Mouse (Mus musculus) hindbrain, embryonic 13.5 days (tissue): ENCODE measurements around the gene Slc9a9. TPM values are rescaled to one million over a fixed set of nuclear protein-coding genes. Genes with fewer than 3 reads are reported as not detected.

Experiments
- ATAC-seq: fragments of 200-750 bp; cut with Nextera tagmentation; 2 replicates; pipeline ENCODE4 v1.8.0; 2017; ENCODE audit warnings: moderate TSS enrichment; ENCODE audit not compliant: low FRiP score
- H3K27ac ChIP-seq: fragments of 300-500 bp; sonication (generic); 2 replicates; pipeline ENCODE4 v1.5.1; 2015; ENCODE audit warnings: inconsistent platforms, mild to moderate bottlenecking, moderate library complexity
- H3K27me3 ChIP-seq: fragments of 300-500 bp; sonication (generic); 2 replicates; pipeline ENCODE4 v1.6.1; 2015; ENCODE audit warnings: mild to moderate bottlenecking, inconsistent platforms
- H3K36me3 ChIP-seq: fragments of 300-500 bp; sonication (generic); 2 replicates; pipeline ENCODE4 v1.6.1; 2015; ENCODE audit warnings: mild to moderate bottlenecking, inconsistent platforms
- H3K4me1 ChIP-seq: fragments of 300-500 bp; sonication (generic); replicated peaks from 2 replicates; pipeline ENCODE4 v1.6.1; 2015; ENCODE audit warnings: inconsistent platforms
- H3K4me2 ChIP-seq: fragments of 300-500 bp; sonication (generic); 2 replicates; pipeline ENCODE4 v1.6.1; 2015; ENCODE audit warnings: inconsistent platforms, mild to moderate bottlenecking, moderate library complexity
- H3K4me3 ChIP-seq: fragments of 300-500 bp; sonication (generic); 2 replicates; pipeline ENCODE4 v1.5.1; 2015; ENCODE audit warnings: mild to moderate bottlenecking, inconsistent platforms
- H3K9ac ChIP-seq: fragments of 300-500 bp; sonication (generic); 2 replicates; pipeline ENCODE4 v1.6.1; 2015; ENCODE audit warnings: mild to moderate bottlenecking, inconsistent platforms
- H3K9me3 ChIP-seq: fragments of 300-500 bp; sonication (generic); 2 replicates; pipeline ENCODE4 v1.6.1; 2016; ENCODE audit warnings: inconsistent platforms
- WGBS: fragments of 180-500 bp; shearing (Covaris S2); methylation state at CpG from one replicate; pipeline ENCODE4 v1.1.7; 2015; 5-methylcytosine and 5-hydroxymethylcytosine counted together
- polyA plus RNA-seq: library from polyadenylated mRNA; unstranded; fragments of >200 nt; fragmentation: Nextera tagmentation; extraction: Ambion mirVana; gene quantifications from 2 replicates; pipeline ENCODE4 v1.2.1, GENCODE M21; 2015

Slc9a9 gene
- polyA plus RNA-seq, 1 experiment from 2014 or later: 6.0 TPM

DNA sequence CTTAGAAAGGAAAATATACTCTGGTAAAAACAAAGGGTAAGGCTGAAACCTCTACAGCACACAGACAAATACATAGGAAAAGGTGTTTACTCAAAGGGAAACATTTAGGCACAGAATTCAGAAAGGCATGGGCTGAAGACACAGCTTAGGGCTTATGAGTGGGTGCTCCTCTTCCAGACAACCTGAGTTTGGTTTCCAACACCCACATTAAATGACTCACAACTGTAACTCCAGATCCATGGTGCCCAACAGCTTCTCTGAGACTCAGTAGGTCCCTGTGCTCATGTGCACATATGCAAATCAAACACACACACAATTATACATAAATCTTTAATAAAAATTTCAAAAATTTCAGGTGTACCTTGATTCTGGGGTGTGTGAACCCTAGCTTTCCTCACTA lies 133.4 kb downstream of the Slc9a9 start:
- H3K4me2 ChIP-seq: no peak overlapping the region

DNA sequence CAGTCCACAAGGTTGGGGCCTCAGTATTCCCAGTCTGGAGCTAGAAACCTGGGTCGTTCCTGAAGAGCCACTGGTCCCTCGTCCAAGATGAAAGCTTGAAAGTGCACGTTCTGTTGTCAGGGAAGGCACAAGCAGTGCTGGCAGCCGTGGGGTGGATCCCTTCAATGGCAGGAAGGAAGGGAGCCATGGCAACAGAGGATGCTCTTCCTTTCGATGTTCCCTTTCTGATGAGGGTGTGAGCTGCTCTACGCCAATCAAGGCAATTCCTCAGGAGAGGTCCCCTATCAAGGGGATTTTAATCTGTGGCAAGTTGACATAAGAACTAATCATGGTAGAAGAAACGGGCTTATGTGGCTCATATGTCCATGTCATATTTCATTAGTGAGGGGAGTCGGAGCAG lies 135.8 kb downstream of the Slc9a9 start:
- WGBS: 63% methylated on average over 8 of the region's 8 CpGs

More for the DNA sequence above, 133.4 kb downstream of the Slc9a9 start:
- no peaks in the 10 kb centered on the region for H3K9me3 ChIP-seq
- no peaks in the 10 kb centered on the region for H3K36me3 ChIP-seq
- no peaks in the 10 kb centered on the region for H3K27me3 ChIP-seq
- ATAC-seq: no peak
- H3K9ac ChIP-seq: no peak overlapping the region
- 0 out of 2 replicates have a peak, but pooled peaks cover 2% of the 10 kb centered on the region for H3K4me1 ChIP-seq
- no peak overlapping the region for H3K4me3 ChIP-seq
- no peak overlapping the region for H3K27ac ChIP-seq

DNA sequence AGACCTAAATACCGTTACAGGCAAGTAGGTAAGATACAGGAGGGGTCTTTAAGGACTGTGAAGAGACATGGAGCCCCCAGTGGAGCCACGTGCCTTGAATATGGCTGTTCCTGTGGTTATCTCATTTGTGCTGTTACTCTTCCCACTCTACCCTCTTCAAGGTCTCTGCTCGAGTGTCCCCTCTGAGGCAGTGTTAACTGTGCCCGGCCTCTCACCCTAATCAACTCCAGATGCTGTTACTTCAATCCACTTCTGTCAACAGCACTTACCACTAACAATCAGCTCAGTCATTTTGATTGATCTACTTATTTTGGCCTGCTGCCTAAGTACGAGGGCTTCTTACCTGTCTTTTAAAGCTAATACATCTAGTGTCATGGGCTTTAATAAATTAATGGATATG lies 145.8 kb downstream of the Slc9a9 start:
- no peaks in the 10 kb centered on the region for H3K36me3 ChIP-seq
- H3K27ac ChIP-seq: no peak overlapping the region
- no peak overlapping the region for H3K9ac ChIP-seq
- H3K4me2 ChIP-seq: no peak overlapping the region
- 69% methylated on average over 5 of the region's 5 CpGs for WGBS
- no peak overlapping the region for H3K4me3 ChIP-seq
- no peaks in the 10 kb centered on the region for H3K27me3 ChIP-seq
- no peak for ATAC-seq
- H3K9me3 ChIP-seq: no peaks in the 10 kb centered on the region
- H3K4me1 ChIP-seq: no peaks in the 10 kb centered on the region

More for the DNA sequence above, 135.8 kb downstream of the Slc9a9 start:
- Histone ChIP-seq H3K9me3 (no peaks in the 10 kb centered on the region), H3K4me3 (no peak overlapping the region), H3K4me2 (no peak overlapping the region), H3K36me3 (no peaks in the 10 kb centered on the region), H3K4me1 (0 out of 2 replicates have a peak, but pooled peaks cover 2% of the 10 kb centered on the region), H3K9ac (no peak overlapping the region), H3K27me3 (no peaks in the 10 kb centered on the region), H3K27ac (no peak overlapping the region)
- ATAC-seq: no peak

DNA sequence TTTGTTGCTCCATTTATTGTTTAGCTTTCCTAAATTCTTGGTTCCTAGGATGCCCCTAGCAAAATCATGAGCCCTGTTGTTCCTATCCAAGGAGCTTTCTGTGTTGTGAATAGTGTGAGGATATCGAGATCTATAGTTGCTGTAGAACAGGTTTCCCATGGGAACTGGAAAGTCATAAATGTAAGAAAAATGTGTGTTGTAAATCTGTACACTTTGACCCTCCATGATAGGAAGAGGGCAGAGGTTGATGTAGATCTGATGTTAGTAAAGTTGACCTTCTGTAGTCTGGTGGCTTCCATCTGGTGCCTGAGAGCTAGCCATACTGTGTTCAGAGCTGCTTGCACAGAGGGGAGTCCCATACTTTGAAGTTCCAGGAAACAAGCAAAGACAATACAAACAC lies 151.6 kb downstream of the Slc9a9 start:
- Histone ChIP-seq H3K9ac (no peak overlapping the region), H3K4me1 (no peaks in the 10 kb centered on the region), H3K36me3 (no peaks in the 10 kb centered on the region), H3K27ac (no peak overlapping the region), H3K4me3 (no peak overlapping the region), H3K9me3 (no peaks in the 10 kb centered on the region), H3K27me3 (no peaks in the 10 kb centered on the region), H3K4me2 (no peak overlapping the region)
- WGBS: 89% methylated on average over 1 of the region's 1 CpGs
- no peak for ATAC-seq

DNA sequence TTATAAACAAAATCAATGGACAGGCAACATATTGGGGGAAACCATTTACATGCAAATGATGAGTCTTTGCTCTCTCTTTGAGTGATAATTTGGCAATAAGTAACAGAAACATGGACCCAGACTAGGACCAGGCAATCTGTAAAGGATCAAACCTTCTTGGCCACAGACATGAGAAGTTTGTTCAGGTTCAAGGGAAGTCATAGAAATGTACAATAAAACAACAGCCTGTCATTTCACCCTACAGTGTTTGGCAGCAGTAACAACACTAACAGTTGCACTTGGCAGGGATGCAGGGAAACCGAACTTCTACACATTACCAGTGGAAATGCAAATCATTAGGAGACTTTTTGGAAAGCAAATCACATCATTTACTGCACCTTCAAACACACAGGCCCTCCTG lies 164.1 kb downstream of the Slc9a9 start:
- Histone ChIP-seq H3K4me2 (no peak overlapping the region), H3K4me1 (peaks cover 4% of the 10 kb centered on the region), H3K27me3 (no peaks in the 10 kb centered on the region), H3K4me3 (no peak overlapping the region), H3K9me3 (no peaks in the 10 kb centered on the region), H3K36me3 (no peaks in the 10 kb centered on the region), H3K9ac (no peak overlapping the region), H3K27ac (no peak overlapping the region)
- ATAC-seq: no peak
- WGBS: 75% methylated on average over 1 of the region's 1 CpGs

DNA sequence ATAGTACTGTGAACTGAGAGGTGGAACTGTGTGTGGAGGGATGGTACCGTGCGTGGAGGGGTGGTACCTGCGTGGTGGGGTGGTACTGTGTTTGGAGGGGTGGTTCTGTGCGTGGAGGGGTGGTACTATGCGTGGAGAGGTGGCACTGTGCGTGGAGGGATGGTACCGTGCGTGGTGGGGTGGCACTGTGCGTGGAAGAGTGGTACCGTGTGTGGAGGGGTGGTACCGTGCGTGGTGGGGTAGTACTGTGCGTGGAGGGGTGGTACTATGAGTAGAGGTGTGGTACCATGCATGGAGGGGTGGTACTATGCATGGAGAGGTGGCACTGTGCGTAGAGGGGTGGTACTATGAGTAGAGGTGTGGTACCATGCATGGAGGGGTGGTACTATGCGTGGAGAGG lies 167.7 kb downstream of the Slc9a9 start:
- H3K4me2 ChIP-seq: no peak overlapping the region
- no peak overlapping the region for H3K9ac ChIP-seq
- no peaks in the 10 kb centered on the region for H3K27me3 ChIP-seq
- H3K27ac ChIP-seq: no peak overlapping the region
- no peak overlapping the region for H3K4me3 ChIP-seq
- 95% methylated on average over 15 of the region's 15 CpGs for WGBS
- H3K36me3 ChIP-seq: no peaks in the 10 kb centered on the region
- peak; percentile 40; the same call in 1 of the 2 replicates for ATAC-seq
- H3K4me1 ChIP-seq: peaks cover 11% of the 10 kb centered on the region
- H3K9me3 ChIP-seq: no peaks in the 10 kb centered on the region

DNA sequence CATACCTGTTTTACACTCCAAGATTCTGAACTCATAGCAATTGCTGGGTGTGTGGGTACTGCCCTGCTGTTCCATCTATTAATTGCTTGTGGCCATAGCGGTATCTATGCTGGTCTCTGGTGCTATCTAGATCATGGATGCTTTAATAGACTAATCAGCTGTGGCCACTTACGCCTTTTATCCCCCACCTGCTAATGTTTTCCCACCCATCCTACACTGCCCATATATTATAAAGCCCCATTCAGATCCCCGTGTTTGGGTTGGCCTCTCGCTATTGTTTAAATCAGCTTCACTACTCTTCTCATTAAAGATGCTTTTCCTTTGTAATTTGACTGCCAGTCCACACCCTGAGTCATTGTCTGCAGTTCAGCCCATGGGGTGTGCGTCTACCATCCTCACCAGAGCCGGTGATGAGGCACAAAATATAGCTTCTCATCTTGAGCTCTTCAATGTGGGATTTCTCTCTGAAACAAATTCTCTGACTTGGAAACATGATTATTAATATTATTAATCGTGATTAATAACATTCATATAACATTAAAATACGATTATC lies 168.8 kb downstream of the Slc9a9 start:
- H3K4me2 ChIP-seq: 0 out of 2 replicates have a peak overlapping the region, but pooled peaks have one; percentile 29
- H3K36me3 ChIP-seq: no peaks in the 10 kb centered on the region
- H3K9ac ChIP-seq: no peak overlapping the region
- H3K27ac ChIP-seq: no peak overlapping the region
- peak; percentile 29; the same call in 1 of the 2 replicates for ATAC-seq
- H3K9me3 ChIP-seq: no peaks in the 10 kb centered on the region
- peaks cover 11% of the 10 kb centered on the region for H3K4me1 ChIP-seq
- H3K4me3 ChIP-seq: no peak overlapping the region
- no peaks in the 10 kb centered on the region for H3K27me3 ChIP-seq
- 44% methylated on average over 8 of the region's 8 CpGs for WGBS

DNA sequence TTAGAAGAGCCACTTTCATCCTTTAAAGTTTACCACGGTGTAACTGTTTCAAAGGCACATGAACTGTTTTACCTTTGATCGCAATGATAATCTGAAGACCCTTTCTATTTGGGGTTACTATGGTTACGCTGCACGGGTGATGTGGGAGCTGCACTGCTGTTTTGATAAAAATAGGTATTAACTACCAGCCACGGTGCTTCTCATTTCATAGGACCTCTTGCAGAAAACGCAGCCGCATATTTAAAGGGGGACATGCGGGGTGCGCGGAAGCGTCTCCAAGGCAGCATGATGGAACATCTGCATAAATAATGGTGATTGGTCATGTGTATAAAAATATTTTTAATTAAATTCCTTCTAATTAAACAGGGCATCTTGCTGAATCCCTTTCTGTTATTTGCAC lies 169.5 kb downstream of the Slc9a9 start:
- Histone ChIP-seq H3K9me3 (no peaks in the 10 kb centered on the region), H3K4me1 (peaks cover 11% of the 10 kb centered on the region), H3K9ac (no peak overlapping the region), H3K27me3 (no peaks in the 10 kb centered on the region), H3K4me3 (no peak overlapping the region), H3K36me3 (no peaks in the 10 kb centered on the region), H3K27ac (peak overlapping the region; percentile 42; the same call in 1 of the 2 replicates), H3K4me2 (peak overlapping the region; percentile 29; the same call in 1 of the 2 replicates)
- peak; percentile 52 for ATAC-seq
- WGBS: 34% methylated on average over 11 of the region's 11 CpGs

DNA sequence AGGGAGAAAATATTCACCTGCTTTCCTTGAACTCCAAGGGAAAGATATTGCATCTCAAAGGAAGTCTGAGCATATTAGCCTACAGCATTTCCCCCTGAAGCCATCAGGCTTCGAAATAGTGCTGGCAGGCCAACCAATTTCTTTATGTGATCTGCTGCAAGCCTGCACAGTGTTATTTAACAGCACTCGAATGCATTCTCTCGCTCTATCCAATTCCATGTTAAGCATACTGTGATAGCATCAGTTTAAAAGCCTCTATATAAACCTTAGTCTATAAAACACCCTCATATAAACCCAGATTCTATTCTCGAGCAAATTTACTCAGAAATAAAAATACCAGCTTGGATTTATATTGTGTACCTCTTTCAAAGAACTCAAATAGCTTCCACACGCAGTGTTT lies 170.7 kb downstream of the Slc9a9 start:
- ATAC-seq: no peak
- no peaks in the 10 kb centered on the region for H3K9me3 ChIP-seq
- no peak overlapping the region for H3K4me3 ChIP-seq
- no peak overlapping the region for H3K9ac ChIP-seq
- WGBS: 83% methylated on average over 5 of the region's 5 CpGs
- H3K4me2 ChIP-seq: no peak overlapping the region
- H3K27me3 ChIP-seq: no peaks in the 10 kb centered on the region
- H3K4me1 ChIP-seq: peaks cover 11% of the 10 kb centered on the region
- H3K27ac ChIP-seq: no peak overlapping the region
- no peaks in the 10 kb centered on the region for H3K36me3 ChIP-seq

DNA sequence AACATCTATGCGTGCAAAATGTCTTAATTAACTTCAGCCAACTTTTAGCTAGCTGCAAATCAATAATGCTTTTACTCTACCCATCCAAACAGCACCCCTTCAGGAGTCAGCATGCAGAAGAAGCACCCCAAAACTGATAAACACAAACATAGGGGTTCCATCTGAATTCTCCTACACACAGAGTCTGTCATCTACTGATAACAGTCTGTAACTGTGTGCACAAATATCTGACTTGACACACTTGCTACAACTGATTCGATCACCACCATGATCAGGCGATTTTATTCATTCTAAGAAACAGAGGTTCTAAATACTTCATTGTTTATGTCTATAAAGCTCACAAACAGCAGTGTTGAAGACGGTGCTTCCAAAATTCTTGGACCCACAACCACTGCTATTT lies 171.3 kb downstream of the Slc9a9 start:
- H3K27me3 ChIP-seq: no peaks in the 10 kb centered on the region
- no peak overlapping the region for H3K9ac ChIP-seq
- H3K9me3 ChIP-seq: no peaks in the 10 kb centered on the region

DNA sequence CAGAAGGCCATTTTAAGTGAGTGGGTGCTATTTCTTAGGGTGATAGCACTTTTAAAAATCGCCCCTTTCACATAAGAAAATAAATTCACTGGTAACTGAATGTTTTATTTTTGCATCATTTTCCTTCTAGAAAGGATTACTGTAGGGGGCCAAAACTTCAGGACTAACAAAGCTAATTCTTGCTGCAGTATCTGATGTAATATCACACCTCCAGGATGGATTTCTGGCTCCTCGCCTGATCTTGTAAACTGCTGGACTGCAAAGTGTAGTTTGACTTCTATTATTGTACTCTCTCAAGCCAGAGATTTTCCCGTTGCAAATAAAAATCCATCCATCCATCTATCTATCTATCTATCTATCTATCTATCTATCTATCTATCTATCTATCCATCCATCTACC lies 174.5 kb downstream of the Slc9a9 start:
- WGBS: 88% methylated on average over 3 of the region's 3 CpGs
- Histone ChIP-seq H3K9ac (no peak overlapping the region), H3K27ac (no peak overlapping the region), H3K27me3 (no peaks in the 10 kb centered on the region), H3K9me3 (no peaks in the 10 kb centered on the region), H3K4me3 (no peak overlapping the region), H3K36me3 (no peaks in the 10 kb centered on the region), H3K4me1 (peaks cover 3% of the 10 kb centered on the region; the same call in 1 of the 2 replicates), H3K4me2 (no peak overlapping the region)
- ATAC-seq: no peak

More for the DNA sequence above, 171.3 kb downstream of the Slc9a9 start:
- no peak overlapping the region for H3K4me3 ChIP-seq
- ATAC-seq: no peak
- 89% methylated on average over 4 of the region's 4 CpGs for WGBS
- no peaks in the 10 kb centered on the region for H3K36me3 ChIP-seq
- no peak overlapping the region for H3K27ac ChIP-seq
- H3K4me2 ChIP-seq: no peak overlapping the region
- peaks cover 11% of the 10 kb centered on the region for H3K4me1 ChIP-seq

DNA sequence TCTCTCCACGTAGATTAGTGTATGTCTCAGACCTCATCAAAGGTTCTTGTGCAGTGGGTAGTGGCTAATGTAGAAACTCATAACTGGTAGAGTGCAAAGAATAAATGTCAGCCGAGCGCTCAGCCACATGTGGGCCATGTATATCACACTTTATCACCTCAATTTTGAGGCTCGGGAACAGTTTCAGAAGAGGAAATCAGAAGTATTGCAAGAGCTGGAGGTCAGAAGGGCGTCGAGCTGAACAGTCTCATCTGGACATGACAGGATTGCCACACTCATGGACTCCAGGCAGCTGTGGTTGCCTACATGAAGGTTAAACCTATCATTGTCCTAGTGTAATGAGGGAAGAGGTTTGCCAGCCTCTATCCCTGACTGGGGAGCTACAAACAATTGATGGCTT lies 177.9 kb downstream of the Slc9a9 start:
- Histone ChIP-seq H3K4me1 (no peaks in the 10 kb centered on the region), H3K27me3 (no peaks in the 10 kb centered on the region), H3K4me2 (no peak overlapping the region), H3K9ac (no peak overlapping the region), H3K9me3 (no peaks in the 10 kb centered on the region), H3K36me3 (no peaks in the 10 kb centered on the region), H3K4me3 (no peak overlapping the region), H3K27ac (no peak overlapping the region)
- 91% methylated on average over 6 of the region's 6 CpGs for WGBS
- no peak for ATAC-seq

DNA sequence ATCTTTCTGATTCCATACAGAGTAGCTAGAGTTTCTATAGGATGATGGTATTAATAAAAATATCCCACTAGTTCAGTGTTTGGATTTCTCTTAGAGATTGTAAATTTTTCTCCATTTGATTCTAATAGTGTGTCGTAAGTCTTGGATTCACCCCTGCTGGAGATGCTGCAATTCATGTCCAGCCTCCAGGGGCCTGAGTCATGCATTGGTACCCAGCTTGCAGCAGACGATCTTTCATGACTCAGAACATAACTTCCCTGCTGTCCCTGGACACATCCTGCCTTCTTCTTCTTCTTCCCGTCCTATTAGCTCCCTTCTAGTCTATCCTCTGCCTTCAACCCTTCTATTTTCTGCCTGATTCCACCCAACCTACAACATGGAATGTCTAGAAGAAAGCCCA lies 181.8 kb downstream of the Slc9a9 start:
- H3K36me3 ChIP-seq: no peaks in the 10 kb centered on the region
- no peak overlapping the region for H3K27ac ChIP-seq
- H3K27me3 ChIP-seq: no peaks in the 10 kb centered on the region
- no peak for ATAC-seq
- no peak overlapping the region for H3K9ac ChIP-seq
- H3K4me3 ChIP-seq: no peak overlapping the region
- H3K4me1 ChIP-seq: no peaks in the 10 kb centered on the region; the same call in 1 of the 2 replicates
- H3K9me3 ChIP-seq: no peaks in the 10 kb centered on the region
- WGBS: 77% methylated on average over 3 of the region's 3 CpGs
- H3K4me2 ChIP-seq: no peak overlapping the region
